Mouse (Mus musculus): ENCODE measurements around the gene Slc25a11. TPM values are rescaled to one million over a fixed set of nuclear protein-coding genes. Genes with fewer than 3 reads are reported as not detected.

Slc25a11 gene
- polyA plus RNA-seq, 1 experiment from 2014 or later: 210 TPM

DNA sequence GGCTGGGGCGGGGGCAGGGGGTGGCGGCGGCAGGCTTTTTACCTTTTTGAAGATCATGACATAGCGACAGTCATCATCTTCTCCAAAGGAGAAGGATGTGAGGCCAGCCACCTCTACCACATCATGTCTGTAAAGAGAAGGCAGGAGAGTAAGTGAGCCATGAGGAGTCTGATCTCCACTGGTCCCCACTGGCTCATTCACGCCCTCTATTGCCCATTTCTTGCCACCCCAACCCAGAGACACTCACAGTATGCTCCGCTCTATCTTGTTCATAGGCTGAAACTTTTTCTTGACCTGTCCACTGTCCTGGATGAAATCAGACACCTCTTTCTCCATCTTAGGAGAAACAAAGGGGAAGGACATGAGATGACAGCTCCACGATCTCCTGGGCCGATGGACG, 17.5 kb upstream of the Slc25a11 start:
- Histone ChIP-seq H3K4me2 (replicated peaks; ENCODE audit: low read depth) (no peak overlapping the region), H3K36me3 (ENCODE audit: control insufficient read depth, insufficient read depth) (peaks cover 42% of the 10 kb centered on the region), H3K4me3 (ENCODE audit: low read depth, low read length) (no peak overlapping the region), H3K4me1 (replicated peaks; ENCODE audit: control insufficient read depth, insufficient read depth, low read length) (no peaks in the 10 kb centered on the region), H3K9me3 (ENCODE audit: control insufficient read depth) (no peaks in the 10 kb centered on the region), H3K27ac (ENCODE audit: low read depth, low read length) (no peak overlapping the region), H3K9ac (ENCODE audit: low read depth, low read length) (no peak overlapping the region), H3K27me3 (replicated peaks; ENCODE audit: control insufficient read depth, insufficient read depth, low read length) (no peaks in the 10 kb centered on the region)
- peak; percentile 44 for TF ChIP-seq CTCF (IDR thresholded peaks at IDR 0.05; ENCODE audit: low read depth)
- WGBS: 95% methylated on average over 9 of the region's 9 CpGs
- no peak for ATAC-seq

- 96% methylated on average over 6 of the region's 6 CpGs for WGBS
- ATAC-seq: no peak
- no peak for TF ChIP-seq CTCF (IDR thresholded peaks at IDR 0.05; ENCODE audit: low read depth)
Observed at GRCm38 (mm10) chr11:70663957-70664356, 16.7 kb upstream of the Slc25a11 start.

GRCm38 (mm10) chr11:70663101-70663500, 15.8 kb upstream of the Slc25a11 start:
- no peak overlapping the region for H3K9ac ChIP-seq (ENCODE audit: low read depth, low read length)
- H3K36me3 ChIP-seq (ENCODE audit: control insufficient read depth, insufficient read depth): peaks cover 42% of the 10 kb centered on the region
- TF ChIP-seq CTCF (IDR thresholded peaks at IDR 0.05; ENCODE audit: low read depth): no peak
- no peaks in the 10 kb centered on the region for H3K9me3 ChIP-seq (ENCODE audit: control insufficient read depth)
- H3K27ac ChIP-seq (ENCODE audit: low read depth, low read length): no peak overlapping the region
- H3K4me2 ChIP-seq (replicated peaks; ENCODE audit: low read depth): no peak overlapping the region
- ATAC-seq: no peak
- 89% methylated on average over 8 of the region's 8 CpGs for WGBS
- no peaks in the 10 kb centered on the region for H3K27me3 ChIP-seq (replicated peaks; ENCODE audit: control insufficient read depth, insufficient read depth, low read length)
- no peak overlapping the region for H3K4me3 ChIP-seq (ENCODE audit: low read depth, low read length)
- no peaks in the 10 kb centered on the region for H3K4me1 ChIP-seq (replicated peaks; ENCODE audit: control insufficient read depth, insufficient read depth, low read length)

More at GRCm38 (mm10) chr11:70663957-70664356, 16.7 kb upstream of the Slc25a11 start:
- Histone ChIP-seq H3K9ac (ENCODE audit: low read depth, low read length) (no peak overlapping the region), H3K4me1 (replicated peaks; ENCODE audit: control insufficient read depth, insufficient read depth, low read length) (no peaks in the 10 kb centered on the region), H3K27ac (ENCODE audit: low read depth, low read length) (no peak overlapping the region), H3K4me2 (replicated peaks; ENCODE audit: low read depth) (no peak overlapping the region), H3K9me3 (ENCODE audit: control insufficient read depth) (no peaks in the 10 kb centered on the region), H3K4me3 (ENCODE audit: low read depth, low read length) (no peak overlapping the region), H3K27me3 (replicated peaks; ENCODE audit: control insufficient read depth, insufficient read depth, low read length) (no peaks in the 10 kb centered on the region), H3K36me3 (ENCODE audit: control insufficient read depth, insufficient read depth) (peaks cover 42% of the 10 kb centered on the region)

DNA sequence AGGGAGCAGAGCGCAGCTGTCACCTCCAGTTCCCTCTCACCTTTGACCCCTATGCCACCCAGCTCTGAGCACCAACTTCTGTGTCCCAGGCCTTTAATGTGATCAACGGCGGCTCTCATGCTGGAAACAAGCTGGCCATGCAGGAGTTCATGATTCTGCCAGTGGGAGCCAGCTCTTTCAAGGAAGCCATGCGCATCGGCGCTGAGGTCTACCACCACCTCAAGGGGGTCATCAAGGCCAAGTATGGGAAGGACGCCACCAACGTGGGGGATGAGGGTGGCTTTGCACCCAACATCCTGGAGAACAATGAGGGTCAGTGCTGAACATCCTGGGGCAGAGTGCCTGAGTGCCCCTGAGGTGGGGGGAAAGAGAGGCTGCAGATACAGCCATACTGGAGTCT, 13.3 kb upstream of the Slc25a11 start:
- Histone ChIP-seq H3K27ac (ENCODE audit: low read depth, low read length) (no peak overlapping the region), H3K9ac (ENCODE audit: low read depth, low read length) (no peak overlapping the region), H3K4me2 (replicated peaks; ENCODE audit: low read depth) (no peak overlapping the region), H3K27me3 (replicated peaks; ENCODE audit: control insufficient read depth, insufficient read depth, low read length) (no peaks in the 10 kb centered on the region), H3K36me3 (ENCODE audit: control insufficient read depth, insufficient read depth) (peaks cover 34% of the 10 kb centered on the region), H3K4me1 (replicated peaks; ENCODE audit: control insufficient read depth, insufficient read depth, low read length) (peaks cover 10% of the 10 kb centered on the region), H3K4me3 (ENCODE audit: low read depth, low read length) (no peak overlapping the region), H3K9me3 (ENCODE audit: control insufficient read depth) (no peaks in the 10 kb centered on the region)
- no peak for ATAC-seq
- no peak for TF ChIP-seq CTCF (IDR thresholded peaks at IDR 0.05; ENCODE audit: low read depth)
- 91% methylated on average over 8 of the region's 8 CpGs for WGBS

DNA sequence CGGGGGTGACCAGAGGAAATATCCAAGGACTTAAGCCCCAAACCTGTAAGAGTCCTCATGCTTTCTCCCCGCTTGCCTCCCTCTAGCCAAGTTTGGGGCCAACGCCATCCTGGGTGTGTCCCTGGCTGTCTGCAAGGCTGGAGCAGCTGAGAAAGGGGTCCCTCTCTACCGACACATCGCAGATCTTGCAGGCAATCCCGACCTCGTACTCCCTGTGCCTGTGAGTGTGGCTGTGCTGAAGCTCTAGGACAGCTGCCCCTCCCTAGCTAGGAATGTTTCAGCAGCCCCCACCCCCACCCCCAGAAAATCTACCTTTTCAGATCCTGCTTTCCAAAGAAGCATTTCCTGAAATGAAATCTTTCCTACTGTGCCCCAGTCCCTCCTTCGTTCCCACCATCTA, 11.7 kb upstream of the Slc25a11 start:
- no peak for TF ChIP-seq CTCF (IDR thresholded peaks at IDR 0.05; ENCODE audit: low read depth)
- Histone ChIP-seq H3K4me3 (ENCODE audit: low read depth, low read length) (no peak overlapping the region), H3K9ac (ENCODE audit: low read depth, low read length) (no peak overlapping the region), H3K27ac (ENCODE audit: low read depth, low read length) (no peak overlapping the region), H3K4me2 (replicated peaks; ENCODE audit: low read depth) (no peak overlapping the region), H3K36me3 (ENCODE audit: control insufficient read depth, insufficient read depth) (peaks cover 20% of the 10 kb centered on the region), H3K9me3 (ENCODE audit: control insufficient read depth) (no peaks in the 10 kb centered on the region), H3K27me3 (replicated peaks; ENCODE audit: control insufficient read depth, insufficient read depth, low read length) (no peaks in the 10 kb centered on the region), H3K4me1 (replicated peaks; ENCODE audit: control insufficient read depth, insufficient read depth, low read length) (peaks cover 10% of the 10 kb centered on the region)
- ATAC-seq: no peak
- 55% methylated on average over 8 of the region's 8 CpGs for WGBS

DNA sequence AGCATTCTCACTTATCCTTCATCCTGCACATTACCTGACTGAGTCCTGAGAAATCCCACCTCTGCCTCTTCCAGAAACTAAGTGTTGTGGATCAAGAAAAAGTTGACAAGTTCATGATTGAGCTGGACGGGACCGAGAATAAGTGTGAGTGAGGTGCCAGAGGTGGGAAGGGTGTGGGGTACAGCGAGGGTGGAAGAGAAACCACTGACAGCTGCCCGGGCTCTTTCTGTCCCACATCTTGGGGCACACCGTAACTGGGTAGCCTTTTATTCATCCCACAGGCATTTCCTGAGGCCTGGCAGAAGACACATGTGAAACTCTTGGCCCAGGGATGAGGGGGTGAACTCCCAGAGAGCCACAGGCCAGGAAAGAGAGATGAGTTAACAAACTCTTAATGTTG, 11.2 kb upstream of the Slc25a11 start:
- H3K4me1 ChIP-seq (replicated peaks; ENCODE audit: control insufficient read depth, insufficient read depth, low read length): peaks cover 10% of the 10 kb centered on the region
- no peak overlapping the region for H3K9ac ChIP-seq (ENCODE audit: low read depth, low read length)
- 86% methylated on average over 5 of the region's 5 CpGs for WGBS
- TF ChIP-seq CTCF (IDR thresholded peaks at IDR 0.05; ENCODE audit: low read depth): no peak
- H3K4me3 ChIP-seq (ENCODE audit: low read depth, low read length): no peak overlapping the region
- no peaks in the 10 kb centered on the region for H3K9me3 ChIP-seq (ENCODE audit: control insufficient read depth)
- no peaks in the 10 kb centered on the region for H3K27me3 ChIP-seq (replicated peaks; ENCODE audit: control insufficient read depth, insufficient read depth, low read length)
- no peak overlapping the region for H3K4me2 ChIP-seq (replicated peaks; ENCODE audit: low read depth)
- H3K36me3 ChIP-seq (ENCODE audit: control insufficient read depth, insufficient read depth): peaks cover 16% of the 10 kb centered on the region
- no peak for ATAC-seq
- H3K27ac ChIP-seq (ENCODE audit: low read depth, low read length): no peak overlapping the region

DNA sequence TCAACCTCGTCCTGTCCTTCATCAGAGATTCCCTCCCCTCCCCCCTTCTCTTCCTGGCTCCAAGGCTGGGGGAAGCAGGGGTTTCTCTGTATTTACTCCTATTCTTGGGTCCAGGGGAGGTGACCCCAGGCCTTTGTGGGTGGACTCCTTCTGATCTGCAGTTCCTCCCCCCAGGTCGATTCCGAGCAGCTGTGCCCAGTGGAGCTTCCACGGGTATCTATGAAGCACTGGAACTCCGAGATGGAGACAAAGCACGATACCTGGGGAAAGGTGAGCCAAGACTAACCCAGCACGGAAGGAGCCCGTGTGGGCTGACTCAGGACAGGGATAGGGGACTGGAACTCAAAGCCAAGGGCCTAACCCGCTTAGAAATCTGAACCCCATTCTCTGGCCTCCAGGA, 10.7 kb upstream of the Slc25a11 start:
- ATAC-seq: no peak
- WGBS: 67% methylated on average over 9 of the region's 9 CpGs
- H3K9me3 ChIP-seq (ENCODE audit: control insufficient read depth): no peaks in the 10 kb centered on the region

More for the DNA sequence above, 10.7 kb upstream of the Slc25a11 start:
- no peak for TF ChIP-seq CTCF (IDR thresholded peaks at IDR 0.05; ENCODE audit: low read depth)
- Histone ChIP-seq H3K36me3 (ENCODE audit: control insufficient read depth, insufficient read depth) (peaks cover 12% of the 10 kb centered on the region), H3K9ac (ENCODE audit: low read depth, low read length) (no peak overlapping the region), H3K27me3 (replicated peaks; ENCODE audit: control insufficient read depth, insufficient read depth, low read length) (no peaks in the 10 kb centered on the region), H3K4me2 (replicated peaks; ENCODE audit: low read depth) (no peak overlapping the region), H3K4me3 (ENCODE audit: low read depth, low read length) (no peak overlapping the region), H3K27ac (ENCODE audit: low read depth, low read length) (no peak overlapping the region), H3K4me1 (replicated peaks; ENCODE audit: control insufficient read depth, insufficient read depth, low read length) (peaks cover 10% of the 10 kb centered on the region)
